Mouse (Mus musculus) granulocyte monocyte progenitor cell, adult 5-6 weeks (primary cell): Measurements from ENCODE around the gene Sh3bgrl2. TPM values are rescaled to one million over a fixed set of nuclear protein-coding genes. Genes with fewer than 3 reads are reported as not detected.

Experiments
- ATAC-seq: replicated peaks from 2 replicates; pipeline ENCODE4 v1.8.0; 2016; ENCODE audit warnings: mild to moderate bottlenecking, moderate TSS enrichment, inconsistent platforms; ENCODE audit not compliant: poor library complexity, severe bottlenecking
- total RNA-seq, 2 experiments: library from RNA; stranded (forward) in 1 of 2; stranded (reverse) in 1 of 2; fragments of 200-712, 200-1000 nt in 1 of 2; fragments of >200 nt in 1 of 2; fragmentation: Nextera tagmentation in 1 of 2; gene quantifications; 2 replicates each; pipeline ENCODE4 v1.2.3; 2014 to 2017

Gene Sh3bgrl2
- total RNA-seq, 2 experiments from 2014 or later = not detected

DNA sequence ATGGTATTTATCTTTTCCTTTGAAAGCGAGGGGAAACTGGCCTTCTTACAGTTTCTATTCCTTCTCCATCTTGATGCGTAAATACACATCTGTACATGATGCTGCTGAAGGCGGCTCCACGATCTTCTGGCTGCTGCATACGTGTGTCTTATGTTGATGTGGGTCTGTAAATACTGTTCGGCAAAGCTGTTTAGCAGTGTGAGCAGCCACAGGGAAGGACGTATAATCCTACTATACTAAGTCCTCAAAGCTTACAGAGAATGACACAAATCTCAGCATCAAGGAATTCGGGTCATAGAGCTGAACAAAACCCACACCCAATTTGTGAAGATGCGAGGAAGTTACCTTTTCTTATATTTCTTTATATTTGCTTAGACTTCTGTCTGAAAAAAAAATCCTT lies 39.0 kb downstream of the Sh3bgrl2 start:
- no peak for ATAC-seq

DNA sequence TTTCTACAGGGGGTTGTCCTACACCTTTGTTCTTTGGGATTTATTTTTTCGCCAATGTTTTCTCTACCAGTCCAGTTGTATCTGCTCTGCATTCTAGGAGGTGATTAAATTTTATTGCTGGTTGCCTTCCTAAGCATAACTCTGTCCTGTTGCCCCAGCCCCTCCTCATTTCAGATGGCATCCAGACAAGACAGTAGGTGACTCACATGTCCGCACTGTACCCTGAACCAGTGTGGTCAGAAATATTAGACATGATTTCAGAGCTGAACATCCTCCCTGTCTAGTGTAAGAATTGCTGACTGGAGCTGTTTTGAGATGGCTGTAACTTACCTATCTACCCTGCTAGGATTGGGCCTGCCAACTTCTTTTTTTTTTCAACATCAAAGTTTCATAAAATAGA lies 40.9 kb downstream of the Sh3bgrl2 start:
- no peak for ATAC-seq

DNA sequence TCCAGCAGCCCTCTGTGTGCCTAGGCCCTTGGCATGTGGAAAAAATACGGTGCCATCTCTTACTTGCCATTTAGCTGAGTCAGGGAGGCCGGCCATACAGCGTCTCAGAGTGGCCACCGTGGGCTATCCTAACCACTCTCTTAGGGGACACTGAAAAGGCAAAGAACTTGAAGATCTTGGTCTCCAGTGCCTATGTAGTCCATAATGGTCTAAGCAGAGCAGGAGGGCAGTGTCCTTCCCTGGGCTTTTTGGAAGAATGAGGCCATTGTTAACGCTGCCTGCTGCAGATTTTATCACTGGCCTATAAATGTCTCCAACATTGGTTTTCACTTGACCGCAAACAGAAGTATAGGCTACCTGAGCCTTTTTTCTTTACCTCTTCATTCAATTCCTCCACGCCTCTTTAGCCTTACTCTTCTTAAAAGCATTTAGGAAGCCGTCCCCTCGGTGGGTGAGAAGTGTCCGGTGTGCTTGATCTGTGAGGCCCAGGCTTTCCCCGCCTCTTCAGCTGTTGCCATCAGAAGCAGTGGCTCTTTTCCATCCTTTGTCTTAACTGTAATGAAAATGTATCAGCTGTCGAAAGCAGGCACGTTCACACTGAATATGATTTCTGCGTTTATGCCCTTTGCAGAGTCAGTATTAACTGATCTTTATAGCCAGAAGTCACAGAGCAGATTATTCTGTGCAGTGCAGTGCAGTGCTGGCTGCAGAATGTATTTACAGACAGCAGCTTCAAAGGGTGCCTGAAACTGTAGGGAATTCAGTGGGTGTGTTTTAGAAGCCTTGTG lies 41.7 kb downstream of the Sh3bgrl2 start:
- ATAC-seq = no peak

DNA sequence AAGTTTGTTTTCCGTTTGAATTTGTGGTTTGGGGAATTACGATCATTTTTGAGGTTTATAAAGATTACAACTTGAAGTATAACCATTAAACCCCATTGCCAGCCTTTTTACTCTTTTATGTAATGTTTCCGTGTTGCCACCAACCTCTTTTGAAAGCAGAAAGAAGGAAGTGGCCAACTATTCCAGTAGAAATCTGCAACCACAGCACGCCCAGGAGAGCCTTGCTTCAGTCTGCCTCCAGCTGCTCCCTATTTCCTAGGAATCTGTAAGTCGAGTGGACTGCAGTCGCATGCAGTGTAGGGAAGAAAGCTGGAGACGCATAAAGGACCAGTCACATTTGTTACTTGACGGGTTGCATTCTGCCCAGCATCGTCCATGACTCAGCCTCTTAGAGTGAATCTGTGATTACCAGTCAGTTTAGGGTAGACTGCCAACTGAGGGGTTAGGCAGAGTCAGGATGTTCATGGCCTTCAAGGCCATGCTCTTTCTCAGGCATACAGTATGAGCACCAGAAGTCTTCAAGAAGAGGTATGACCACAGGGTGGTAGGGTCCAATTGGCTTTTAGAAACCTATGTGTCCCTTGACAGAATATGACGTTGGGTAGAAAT lies 43.8 kb downstream of the Sh3bgrl2 start:
- ATAC-seq = peak; percentile 55

DNA sequence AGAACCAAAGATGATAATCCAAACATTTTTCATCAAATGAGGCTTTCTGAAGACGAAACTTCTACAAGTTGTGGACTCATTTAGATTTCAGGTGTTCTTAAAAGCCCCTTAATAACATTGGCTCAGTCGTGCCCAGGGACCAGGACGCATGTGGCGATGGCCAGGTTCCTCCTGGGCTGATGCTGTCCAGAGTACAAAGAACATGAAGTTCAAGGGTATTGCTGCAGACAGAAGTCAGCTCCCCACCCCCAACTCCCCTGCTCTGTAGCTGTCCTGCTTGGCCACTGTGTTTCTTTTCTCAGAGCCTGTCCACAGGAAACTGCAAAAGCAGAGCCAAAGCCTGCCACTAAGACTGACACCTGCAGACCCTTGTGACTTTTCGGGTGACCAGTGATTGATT lies 45.7 kb downstream of the Sh3bgrl2 start:
- no peak for ATAC-seq

DNA sequence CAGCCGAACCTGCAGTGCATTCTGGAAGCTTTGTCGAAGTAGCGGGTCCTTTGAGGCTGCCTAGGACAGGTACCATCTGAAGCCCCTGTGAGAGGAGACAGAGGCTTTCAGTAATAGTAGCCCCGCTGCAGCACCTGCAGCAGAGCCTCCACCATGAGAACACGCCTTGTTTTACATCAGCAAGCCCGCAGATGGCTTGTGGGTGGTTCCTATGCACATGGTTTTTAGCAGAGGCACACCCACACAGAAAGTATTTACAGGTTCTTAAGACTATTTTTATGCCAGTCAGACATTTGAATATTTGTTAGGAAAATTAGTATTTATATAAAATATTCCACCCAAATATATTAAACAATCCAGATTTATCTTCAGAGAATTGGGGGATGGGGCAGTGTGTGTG lies 48.0 kb downstream of the Sh3bgrl2 start:
- no peak for ATAC-seq

DNA sequence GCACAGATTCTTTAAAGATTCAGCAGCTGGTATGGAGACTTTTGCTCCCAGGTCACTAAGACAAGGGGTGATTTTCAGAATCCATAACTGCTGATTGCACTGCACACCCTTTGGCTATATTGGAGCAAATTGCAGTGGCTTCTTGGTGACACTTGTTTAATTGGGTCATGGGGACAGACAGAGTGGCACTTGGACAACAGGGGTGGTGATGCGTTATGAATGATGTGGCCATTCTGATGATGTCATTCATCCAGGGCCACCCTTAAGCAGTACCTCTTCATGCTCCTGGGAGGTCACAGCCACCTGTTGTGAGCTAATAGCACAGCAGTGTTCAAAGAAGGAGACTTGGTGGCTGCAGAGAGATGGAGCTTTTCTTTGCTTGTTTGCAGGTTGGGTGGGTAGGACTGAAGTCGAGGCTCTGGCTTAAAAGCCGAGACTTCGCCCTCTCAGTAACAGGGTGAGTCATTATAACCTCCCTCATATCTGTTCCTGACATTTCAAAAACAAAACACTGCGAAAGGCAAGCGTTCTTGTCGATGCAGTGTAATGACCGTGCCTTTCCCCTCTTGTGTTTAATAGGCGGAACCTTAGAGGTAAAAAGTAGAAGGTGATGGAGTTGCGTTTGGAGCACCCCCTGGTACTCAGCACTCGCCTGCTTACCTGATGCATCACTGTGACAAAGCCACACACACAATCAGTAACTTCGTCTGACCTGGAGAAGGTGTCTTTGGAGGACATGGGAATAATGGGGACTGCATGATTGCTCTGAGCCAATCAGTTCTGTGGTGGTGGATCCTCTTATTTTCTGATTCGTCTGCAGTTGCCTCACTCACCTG lies 48.7 kb downstream of the Sh3bgrl2 start:
- ATAC-seq = no peak

DNA sequence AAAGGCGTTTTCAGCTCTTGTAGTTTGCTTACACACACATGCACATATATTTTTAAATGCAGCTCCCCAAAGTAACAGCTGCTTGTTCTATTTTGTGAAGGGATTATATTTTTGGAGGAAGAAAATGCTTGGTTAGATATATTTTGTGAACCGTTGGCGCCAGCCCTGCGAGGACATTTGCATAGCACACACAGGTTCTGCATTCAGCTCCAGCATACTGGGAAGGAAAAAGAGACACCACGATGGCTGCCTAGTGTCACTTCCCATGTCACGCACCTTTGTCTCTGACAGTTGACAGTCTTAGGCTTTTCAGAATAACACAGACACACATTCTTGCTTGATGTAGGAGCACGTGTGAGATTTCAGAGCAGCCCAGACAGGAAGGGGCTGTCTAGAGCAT lies 49.9 kb downstream of the Sh3bgrl2 start:
- ATAC-seq = no peak

DNA sequence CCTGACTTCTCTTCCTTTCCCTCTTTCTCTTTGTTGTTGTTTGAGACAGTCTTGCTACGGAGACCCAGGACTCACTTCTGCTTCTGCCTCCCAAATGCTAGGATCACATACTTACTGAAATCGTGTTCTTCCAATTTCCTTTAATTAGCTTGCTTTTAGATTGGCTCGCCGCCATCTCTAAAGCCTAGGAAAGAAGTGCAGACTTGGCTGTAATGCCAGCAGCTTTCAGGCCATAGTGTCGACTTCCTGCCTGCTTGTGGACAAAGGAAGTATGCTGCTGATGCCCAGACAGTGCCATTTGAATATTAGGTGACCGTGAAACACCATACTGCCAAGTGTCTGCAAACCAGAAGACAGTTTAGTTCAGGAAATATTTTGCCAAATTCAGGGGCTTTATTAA lies 51.4 kb downstream of the Sh3bgrl2 start:
- ATAC-seq = no peak

DNA sequence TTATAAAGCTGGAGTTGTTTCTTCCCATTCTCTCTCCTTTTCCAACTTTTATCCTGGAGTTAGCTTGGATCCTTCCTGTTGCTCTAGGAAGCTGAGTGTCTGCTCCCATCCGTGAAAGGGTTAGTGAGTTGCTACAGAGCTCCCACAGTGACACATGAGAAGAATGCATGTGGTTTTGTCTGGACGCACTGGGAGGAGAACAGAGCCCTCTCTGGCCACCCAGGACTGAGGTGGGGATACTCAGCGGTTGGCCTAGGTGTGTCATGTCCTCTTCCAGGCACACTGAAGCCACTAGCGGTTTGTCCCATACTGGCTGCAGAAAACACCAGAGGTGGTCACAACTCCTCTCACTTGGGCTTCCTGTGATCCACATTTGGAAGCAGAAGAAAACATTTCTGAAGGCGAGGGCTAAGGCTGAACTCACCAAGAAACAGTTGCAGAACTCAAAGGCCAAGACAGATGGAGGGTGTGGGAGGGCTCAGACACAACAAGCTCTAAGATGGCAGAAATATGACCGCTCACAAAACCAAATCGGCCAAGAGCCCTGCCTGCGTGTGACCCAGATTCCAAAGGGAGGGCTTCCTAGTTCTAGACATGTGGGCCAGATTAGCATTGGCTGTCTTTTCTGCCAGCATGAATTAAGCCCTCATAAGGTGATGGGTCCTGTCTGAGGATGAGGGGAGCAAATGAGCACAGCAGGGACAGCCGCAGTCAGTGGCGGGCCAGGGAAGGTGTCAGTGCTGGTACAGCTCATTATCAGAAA lies 52.3 kb downstream of the Sh3bgrl2 start:
- ATAC-seq = no peak

DNA sequence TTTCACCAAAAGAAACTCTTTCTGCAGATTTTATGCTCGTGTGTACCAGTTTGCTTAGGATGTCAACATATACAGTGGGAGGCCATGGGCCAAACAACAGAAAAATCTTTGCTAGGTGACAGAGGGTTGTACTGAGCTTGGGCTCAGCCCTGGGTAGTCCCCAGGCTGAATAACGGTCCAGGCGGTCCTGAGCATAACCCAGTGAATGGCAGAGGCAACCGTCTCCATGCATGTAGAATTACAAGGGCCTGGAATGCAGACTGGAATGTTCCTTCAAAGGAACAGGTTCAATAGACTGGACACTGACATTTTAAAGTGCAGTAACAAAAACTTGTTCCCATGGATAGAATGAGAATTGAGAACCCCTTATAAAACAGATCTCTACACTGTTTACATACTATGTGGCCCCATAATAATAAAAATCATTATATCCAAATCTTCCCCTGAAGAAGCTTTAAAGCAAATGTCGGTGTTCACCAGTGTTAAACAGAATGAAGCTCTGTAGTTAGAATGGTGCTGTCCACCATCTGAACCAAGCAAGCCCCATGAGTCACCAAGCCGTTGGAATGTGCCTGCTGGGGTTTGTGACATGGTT lies 54.1 kb downstream of the Sh3bgrl2 start:
- no peak for ATAC-seq

DNA sequence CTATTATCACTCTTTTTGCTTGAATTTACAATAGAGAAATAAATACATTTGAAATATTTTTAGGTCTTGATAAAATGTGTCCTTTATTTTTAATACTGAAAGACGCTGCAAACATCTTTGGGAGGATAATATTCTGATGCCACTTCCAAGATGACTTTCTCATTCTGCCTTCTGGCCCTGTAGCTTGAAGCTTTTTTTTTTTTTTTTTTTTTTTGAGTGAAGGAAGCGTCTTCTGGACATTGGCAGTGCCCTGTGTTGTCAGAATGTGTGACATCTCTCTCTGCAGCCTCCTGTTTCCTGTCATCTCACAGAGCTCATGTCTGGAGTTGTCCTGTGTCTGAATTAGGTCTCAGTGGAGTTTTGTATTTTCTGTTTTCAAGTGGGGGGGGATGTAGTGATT lies 55.0 kb downstream of the Sh3bgrl2 start:
- ATAC-seq = no peak

DNA sequence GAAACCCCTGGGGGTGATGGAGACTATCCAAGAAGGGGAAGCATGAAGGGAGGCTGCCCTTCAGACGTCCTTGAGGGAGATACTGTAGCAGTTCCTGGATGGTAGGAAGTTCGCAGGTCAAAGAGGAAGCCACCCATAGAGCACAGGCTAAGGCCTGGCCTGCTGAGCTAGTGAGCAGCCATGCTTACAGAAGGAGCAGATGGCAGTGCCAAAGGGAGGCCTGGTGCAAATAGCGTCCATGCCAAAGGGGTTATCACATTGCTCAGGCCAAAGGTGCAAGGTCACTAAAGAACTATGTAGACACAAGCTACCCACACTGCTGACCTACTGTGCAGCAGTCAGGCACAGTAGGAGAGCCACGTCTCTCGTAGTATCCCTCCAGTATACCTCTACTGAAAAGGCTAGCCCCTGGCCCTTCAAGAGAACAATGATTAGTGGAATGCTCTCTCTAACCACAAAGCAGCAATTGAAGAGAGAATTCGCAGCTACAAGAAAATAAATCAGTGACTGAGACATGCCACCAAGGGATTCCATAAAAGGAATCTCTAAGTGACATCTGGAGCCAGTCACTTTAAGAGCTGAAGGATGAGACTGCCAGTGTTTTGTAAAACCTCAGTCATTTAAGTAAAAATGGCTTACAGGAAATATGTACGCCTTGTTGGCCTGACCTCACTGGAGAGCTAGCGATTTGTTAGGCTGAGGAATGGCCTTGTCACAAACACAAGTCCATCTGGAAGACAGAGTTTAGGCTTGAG lies 57.9 kb downstream of the Sh3bgrl2 start:
- ATAC-seq = no peak

DNA sequence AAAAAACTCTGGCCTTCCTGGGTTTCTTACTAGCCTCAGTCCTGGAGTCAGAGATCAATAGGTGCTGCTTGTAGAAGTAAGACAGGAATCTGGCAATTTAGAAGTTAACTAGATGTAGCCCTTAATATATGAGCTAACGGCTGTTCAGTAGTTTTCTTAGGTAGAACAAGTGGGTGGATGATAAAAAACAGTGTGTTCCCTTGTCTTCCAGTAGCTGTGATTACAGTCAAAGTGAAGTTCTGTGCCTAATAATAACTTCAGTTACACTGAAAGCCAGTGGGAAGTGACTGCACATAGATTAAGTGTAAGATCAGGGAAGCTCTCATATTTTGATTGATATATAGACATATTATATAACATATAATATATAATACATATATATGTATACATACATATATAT lies 60.0 kb downstream of the Sh3bgrl2 start:
- ATAC-seq = no peak

DNA sequence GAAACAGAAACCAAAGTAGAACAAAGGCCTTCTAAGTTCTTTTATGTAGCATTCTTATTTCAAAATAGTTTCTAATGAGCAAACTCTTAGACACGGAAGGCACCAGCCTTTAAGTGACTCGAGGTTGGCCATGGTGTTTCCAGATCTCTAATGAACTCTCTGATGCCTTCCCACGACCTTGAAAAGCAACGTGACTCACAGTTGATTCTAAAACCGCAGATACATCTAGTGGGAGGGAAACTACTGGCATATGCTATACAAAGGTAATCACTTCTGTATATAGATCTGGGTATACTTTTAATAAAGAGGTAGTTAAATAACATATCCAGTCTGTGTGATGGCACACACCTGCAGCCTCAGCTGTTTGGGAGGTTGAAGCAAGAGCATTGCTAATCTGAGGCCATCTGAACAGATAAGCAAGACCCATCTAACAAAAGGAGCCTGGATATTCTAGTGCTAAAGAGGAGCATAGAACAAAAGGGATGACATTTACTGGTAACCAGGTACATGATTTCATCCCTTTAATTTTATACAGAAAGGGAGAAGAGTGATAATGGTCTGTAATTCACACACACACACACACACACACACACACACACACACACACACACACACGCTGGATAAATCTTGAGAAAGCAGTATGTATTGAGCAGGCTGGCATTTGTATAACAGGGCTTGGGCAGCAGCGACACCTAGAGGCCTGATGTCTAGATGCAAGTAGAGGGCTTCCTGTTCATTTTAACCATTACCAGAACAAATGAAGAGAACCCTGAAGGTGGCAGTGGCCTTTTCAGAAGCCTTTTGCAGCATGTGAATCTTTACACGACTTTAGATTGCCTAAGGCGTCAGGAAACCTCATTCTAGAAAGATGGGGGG lies 61.5 kb downstream of the Sh3bgrl2 start:
- peak; percentile 98 for ATAC-seq

DNA sequence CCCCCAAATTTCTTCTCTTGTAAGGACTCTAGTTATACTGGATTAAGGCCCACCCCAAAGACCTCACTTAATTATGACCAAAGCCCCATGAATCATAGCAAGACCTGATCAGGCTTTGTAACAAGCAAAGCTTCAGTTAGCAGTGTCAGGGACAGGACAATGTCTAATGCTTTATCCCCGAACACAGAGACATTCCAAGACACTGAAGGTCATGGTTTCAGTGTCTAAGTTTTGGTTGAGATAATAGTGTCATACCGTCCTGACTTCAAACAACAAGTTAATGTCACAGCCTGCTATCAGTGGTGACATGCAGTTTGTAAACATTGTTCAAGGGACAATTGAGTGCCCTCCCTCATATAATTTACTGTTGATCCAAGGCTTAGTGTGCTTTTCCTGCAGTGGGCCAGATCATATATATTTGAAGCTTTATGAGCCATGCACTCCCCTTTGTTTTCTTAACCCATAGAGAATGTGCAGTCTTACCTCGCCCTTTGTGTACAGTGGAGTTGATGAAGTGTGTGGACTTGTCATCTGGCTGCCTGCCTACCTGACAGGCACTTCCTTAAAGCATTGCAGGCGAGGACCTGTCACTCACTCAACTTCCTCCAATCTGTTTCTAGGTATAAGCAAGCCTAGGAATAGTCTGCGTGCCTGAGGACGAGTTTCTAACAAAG lies 67.9 kb downstream of the Sh3bgrl2 start:
- ATAC-seq = peak; percentile 79

DNA sequence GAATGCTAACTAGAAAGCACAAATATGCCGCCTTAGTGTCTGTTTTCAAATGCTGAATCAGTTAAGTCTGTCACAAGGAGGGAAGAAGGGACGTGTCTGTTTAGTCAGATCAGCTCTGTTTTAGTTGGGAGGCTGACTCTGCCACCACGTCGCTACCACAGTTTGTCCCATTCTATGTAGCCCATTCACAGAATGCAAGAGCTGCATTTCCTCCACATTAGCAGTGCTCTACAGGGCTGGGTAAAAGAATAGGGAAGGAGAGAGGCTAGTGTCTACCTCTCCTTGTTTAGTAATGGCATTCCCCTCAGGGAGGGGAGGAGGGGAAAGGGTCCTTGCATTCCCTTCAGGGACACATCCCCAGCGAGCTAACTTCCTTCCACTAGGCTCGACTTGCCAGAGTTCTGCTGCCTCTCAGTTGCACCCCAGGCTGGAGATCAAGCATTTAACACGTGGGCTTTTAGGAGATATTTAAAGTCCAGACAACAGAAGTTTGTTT lies 68.5 kb downstream of the Sh3bgrl2 start:
- ATAC-seq = peak; percentile 20; the same call in 1 of the 2 replicates

DNA sequence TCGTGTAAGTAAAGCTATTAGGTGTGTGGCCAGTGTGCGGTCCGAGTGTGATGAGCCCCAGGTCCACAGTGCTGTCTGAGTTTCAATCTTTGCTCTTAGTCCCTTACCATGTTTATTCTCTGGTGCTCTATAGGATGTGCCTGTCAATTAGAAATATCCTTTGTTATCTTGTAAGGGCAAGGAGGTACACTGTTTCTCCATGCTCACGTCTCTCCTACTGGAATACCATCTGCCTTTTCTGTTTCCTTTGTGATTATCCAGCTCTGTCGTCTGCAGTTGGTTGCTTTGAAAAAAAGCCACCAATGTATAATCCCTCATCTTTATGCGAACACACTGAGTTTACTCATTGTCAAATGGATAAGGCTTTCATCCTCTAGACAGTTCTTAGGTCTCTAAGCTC lies 75.3 kb downstream of the Sh3bgrl2 start:
- ATAC-seq = no peak
